In genomic region chr7:142082607-142083006, GRCm38 (mm10) we compare ENCODE assay signal across 17 mouse cellular contexts. TPM values are rescaled to one million over a fixed set of nuclear protein-coding genes. Genes with fewer than 3 reads are reported as not detected.
DNase-seq lines count a peak whose midpoint lies in the region; ATAC-seq lines count a peak whose summit lies in the region.
"Had no signal": no experiment of that assay in that cellular context is flagged by ENCODE, and none has a peak within 500 bp of the region (broad histone marks: within the 10 kb centered on the region; RNA-seq: fewer than 3 reads in every experiment).

No protein-coding gene starts in this region.

- no peak overlapping the region for H3K4me3 ChIP-seq in midbrain, embryonic 11.5 days (ENCODE audit: low read depth, low read length)
- H3K4me3 ChIP-seq in midbrain, embryonic 15.5 days = no peak overlapping the region
- H3K4me3 ChIP-seq in hindbrain, embryonic 16.5 days (ENCODE audit: low read length) = no peak overlapping the region
- no peak overlapping the region for H3K4me3 ChIP-seq in stomach, embryonic 15.5 days (replicated peaks)
- H3K4me3 ChIP-seq: hindbrain, embryonic 15.5 days; layer of hippocampus, adult 2 months had no signal

- DNase-seq in heart, adult 11 months = peak; percentile 86
- DNase-seq in heart, postnatal 10 days = no peak
- no peak for DNase-seq in midbrain, embryonic 11.5 days (ENCODE audit: low spot score, missing footprints)
- no peak for DNase-seq in layer of hippocampus, adult 8-10 months (ENCODE audit: low spot score in 2 of 2)
- no peak for DNase-seq in gastrocnemius, postnatal 36 days
- DNase-seq: adrenal gland, postnatal 25 days; B cell, adult 2 months; cerebellum, adult 9-10 months; gastrocnemius, postnatal 25 days; retina, postnatal 1 day; thymus, postnatal 14 days had no signal

- H3K27me3 ChIP-seq in midbrain, embryonic 11.5 days (ENCODE audit: control insufficient read depth, insufficient read depth, low read length) = peaks cover 29% of the 10 kb centered on the region
- H3K27me3 ChIP-seq in midbrain, embryonic 15.5 days (replicated peaks) = peaks cover 7% of the 10 kb centered on the region; the same call in 1 of the 2 replicates
- H3K27me3 ChIP-seq in hindbrain, embryonic 16.5 days (replicated peaks; ENCODE audit: control insufficient read depth, insufficient read depth, low read length) = no peaks in the 10 kb centered on the region
- peaks cover 46% of the 10 kb centered on the region for H3K27me3 ChIP-seq in stomach, embryonic 15.5 days (replicated peaks)
- H3K27me3 ChIP-seq: hindbrain, embryonic 15.5 days had no signal

- H3K27ac ChIP-seq in midbrain, embryonic 11.5 days (ENCODE audit: low read depth, low read length) = no peak overlapping the region
- no peak overlapping the region for H3K27ac ChIP-seq in midbrain, embryonic 15.5 days
- H3K27ac ChIP-seq in hindbrain, embryonic 16.5 days (ENCODE audit: low read depth, low read length) = no peak overlapping the region
- H3K27ac ChIP-seq in stomach, embryonic 15.5 days = no peak overlapping the region
- H3K27ac ChIP-seq: hindbrain, embryonic 15.5 days; layer of hippocampus, adult 2 months had no signal

- ATAC-seq in midbrain, embryonic 11.5 days (ENCODE audit: low FRiP score) = no peak
- no peak for ATAC-seq in midbrain, embryonic 15.5 days (replicated peaks)
- ATAC-seq in hindbrain, embryonic 16.5 days = no peak
- no peak for ATAC-seq in stomach, embryonic 15.5 days (ENCODE audit: insufficient read depth, low FRiP score, low read depth)

- H3K9me3 ChIP-seq in midbrain, embryonic 11.5 days (ENCODE audit: control insufficient read depth, low read length) = no peaks in the 10 kb centered on the region
- H3K9me3 ChIP-seq in midbrain, embryonic 15.5 days = no peaks in the 10 kb centered on the region
- H3K9me3 ChIP-seq in hindbrain, embryonic 16.5 days (ENCODE audit: control insufficient read depth, low read length) = no peaks in the 10 kb centered on the region
- H3K9me3 ChIP-seq in stomach, embryonic 15.5 days = no peaks in the 10 kb centered on the region
- H3K9me3 ChIP-seq: hindbrain, embryonic 15.5 days had no signal

- intact Hi-C loops in heart, postnatal 10 days (cut with DNase I) = no loop called here
- intact Hi-C loops in gastrocnemius, postnatal 36 days (cut with DNase I) = no loop called here

- H3K4me1 ChIP-seq in midbrain, embryonic 11.5 days (ENCODE audit: control insufficient read depth, insufficient read depth, low read length) = peaks cover 2% of the 10 kb centered on the region; the same call in 1 of the 2 replicates
- H3K4me1 ChIP-seq in midbrain, embryonic 15.5 days = peaks cover 15% of the 10 kb centered on the region; the same call in 1 of the 2 replicates
- peaks cover 15% of the 10 kb centered on the region for H3K4me1 ChIP-seq in hindbrain, embryonic 16.5 days (ENCODE audit: control insufficient read depth, insufficient read depth, low read depth, low read length)
- H3K4me1 ChIP-seq in stomach, embryonic 15.5 days = peaks cover 16% of the 10 kb centered on the region; the same call in 1 of the 2 replicates

- no peak overlapping the region for H3K9ac ChIP-seq in midbrain, embryonic 11.5 days (ENCODE audit: low read length)
- no peak overlapping the region for H3K9ac ChIP-seq in midbrain, embryonic 15.5 days
- peak overlapping the region; percentile 23; the same call in 1 of the 2 replicates for H3K9ac ChIP-seq in hindbrain, embryonic 16.5 days (ENCODE audit: low read depth, low read length)
- H3K9ac ChIP-seq in stomach, embryonic 15.5 days = no peak overlapping the region
- H3K9ac ChIP-seq: hindbrain, embryonic 15.5 days had no signal

- H3K4me2 ChIP-seq in midbrain, embryonic 11.5 days = 0 out of 2 replicates have a peak overlapping the region, but pooled peaks have one; percentile 16
- no peak overlapping the region for H3K4me2 ChIP-seq in midbrain, embryonic 15.5 days
- no peak overlapping the region for H3K4me2 ChIP-seq in hindbrain, embryonic 16.5 days (ENCODE audit: low read length)
- peak overlapping the region; percentile 43; the same call in 1 of the 2 replicates for H3K4me2 ChIP-seq in stomach, embryonic 15.5 days
- H3K4me2 ChIP-seq: hindbrain, embryonic 15.5 days had no signal

- H3K36me3 ChIP-seq in midbrain, embryonic 11.5 days (ENCODE audit: control insufficient read depth, insufficient read depth, low read length) = peaks cover 10% of the 10 kb centered on the region
- peaks cover 55% of the 10 kb centered on the region for H3K36me3 ChIP-seq in midbrain, embryonic 15.5 days (replicated peaks)
- H3K36me3 ChIP-seq in hindbrain, embryonic 16.5 days (ENCODE audit: control insufficient read depth, insufficient read depth, low read length) = peaks cover 46% of the 10 kb centered on the region
- H3K36me3 ChIP-seq in stomach, embryonic 15.5 days = no peaks in the 10 kb centered on the region

- 17% methylated on average over 16 of the region's 16 CpGs for WGBS in midbrain, embryonic 11.5 days
- WGBS in midbrain, embryonic 15.5 days = 43% methylated on average over 15 of the region's 16 CpGs
- WGBS in hindbrain, embryonic 16.5 days = 42% methylated on average over 13 of the region's 16 CpGs
- 43% methylated on average over 16 of the region's 16 CpGs for WGBS in stomach, embryonic 15.5 days

RNA-seq across cellular contexts. Expression of gene Dusp8, which starts 13.0 kb away (rescaled TPM):
- 10 to 100 TPM; 28.0 to 30.0 TPM for total RNA-seq in heart, postnatal 10 days (2021)
- 14.5 and 15.7 TPM in 2 replicates for polyA plus RNA-seq in midbrain, embryonic 11.5 days (2014; fragmentation: Nextera tagmentation; extraction: Ambion mirVana)
- polyA plus RNA-seq in midbrain, embryonic 15.5 days (2015; fragmentation: Nextera tagmentation; extraction: Ambion mirVana) = 134 and 135 TPM in 2 replicates
- polyA plus RNA-seq in hindbrain, embryonic 16.5 days (2015; fragmentation: Nextera tagmentation; extraction: Ambion mirVana) = 109 and 117 TPM in 2 replicates
- polyA plus RNA-seq in stomach, embryonic 15.5 days (2015; fragmentation: Nextera tagmentation; extraction: Ambion mirVana) = 5.9 and 7.4 TPM in 2 replicates
- 100 to 1,000 TPM; 103 to 110 (median 106) TPM for total RNA-seq in layer of hippocampus, adult 8-10 months (2022)
- 10 to 100 TPM; 32.5 to 43.4 TPM for total RNA-seq in gastrocnemius, postnatal 36 days (2021)

RNA-seq across cellular contexts. Expression of gene Mob2, which starts 21.7 kb away (rescaled TPM):
- 10 to 100 TPM; 39.4 to 43.2 TPM for total RNA-seq in heart, postnatal 10 days (2021)
- polyA plus RNA-seq in midbrain, embryonic 11.5 days (2014; fragmentation: Nextera tagmentation; extraction: Ambion mirVana) = 59.2 and 60.2 TPM in 2 replicates
- polyA plus RNA-seq in midbrain, embryonic 15.5 days (2015; fragmentation: Nextera tagmentation; extraction: Ambion mirVana) = 53.9 and 57.8 TPM in 2 replicates
- 52.7 and 55.9 TPM in 2 replicates for polyA plus RNA-seq in hindbrain, embryonic 16.5 days (2015; fragmentation: Nextera tagmentation; extraction: Ambion mirVana)
- polyA plus RNA-seq in stomach, embryonic 15.5 days (2015; fragmentation: Nextera tagmentation; extraction: Ambion mirVana) = 65.2 and 67.8 TPM in 2 replicates
- total RNA-seq in layer of hippocampus, adult 8-10 months (2022) = 10 to 100 TPM; 28.9 to 34.4 (median 30.9) TPM
- 10 to 100 TPM; 40.2 to 43.7 TPM for total RNA-seq in gastrocnemius, postnatal 36 days (2021)

RNA-seq across cellular contexts. Expression of gene Gm45618, which starts 37.9 kb away (rescaled TPM):
- total RNA-seq in heart, postnatal 10 days (2021) = not detected
- polyA plus RNA-seq in midbrain, embryonic 11.5 days (2014; fragmentation: Nextera tagmentation; extraction: Ambion mirVana) = not detected in 2 replicates
- polyA plus RNA-seq in midbrain, embryonic 15.5 days (2015; fragmentation: Nextera tagmentation; extraction: Ambion mirVana) = 0.36 and 0.65 TPM in 2 replicates
- 0.25 TPM in 2 replicates for polyA plus RNA-seq in hindbrain, embryonic 16.5 days (2015; fragmentation: Nextera tagmentation; extraction: Ambion mirVana)
- not detected in 2 replicates for polyA plus RNA-seq in stomach, embryonic 15.5 days (2015; fragmentation: Nextera tagmentation; extraction: Ambion mirVana)
- not detected for total RNA-seq in layer of hippocampus, adult 8-10 months (2022)
- not detected for total RNA-seq in gastrocnemius, postnatal 36 days (2021)
- total RNA-seq: adrenal gland, postnatal 25 days; gastrocnemius, postnatal 25 days; layer of hippocampus, adult 2 months; liver, adult 2 months had no signal
- polyA plus RNA-seq: hindbrain, embryonic 15.5 days; liver, adult 2 months had no signal

RNA-seq across cellular contexts. Expression of gene Gm39115, which starts 53.2 kb away (rescaled TPM):
- not detected for total RNA-seq in heart, postnatal 10 days (2021)
- polyA plus RNA-seq in midbrain, embryonic 11.5 days (2014; fragmentation: Nextera tagmentation; extraction: Ambion mirVana) = not detected in 2 replicates
- not detected in 2 replicates for polyA plus RNA-seq in midbrain, embryonic 15.5 days (2015; fragmentation: Nextera tagmentation; extraction: Ambion mirVana)
- 0.24 TPM in 2 replicates for polyA plus RNA-seq in hindbrain, embryonic 16.5 days (2015; fragmentation: Nextera tagmentation; extraction: Ambion mirVana)
- not detected in 2 replicates for polyA plus RNA-seq in stomach, embryonic 15.5 days (2015; fragmentation: Nextera tagmentation; extraction: Ambion mirVana)
- not detected for total RNA-seq in layer of hippocampus, adult 8-10 months (2022)
- total RNA-seq in gastrocnemius, postnatal 36 days (2021) = not detected
- total RNA-seq: adrenal gland, postnatal 25 days; gastrocnemius, postnatal 25 days; layer of hippocampus, adult 2 months; liver, adult 2 months had no signal
- polyA plus RNA-seq: hindbrain, embryonic 15.5 days; liver, adult 2 months had no signal

Comparison
In these comparisons a context has a peak if more than half of its experiments do, and no peak if none do; other contexts are left out.
1. H3K4me2 ChIP-seq: peak in midbrain, embryonic 11.5 days (single experiment) and stomach, embryonic 15.5 days (single experiment); none in midbrain, embryonic 15.5 days (single experiment) and hindbrain, embryonic 16.5 days (single experiment).